Mouse (Mus musculus): ENCODE measurements around the gene Zfp934. TPM values are rescaled to one million over a fixed set of nuclear protein-coding genes. Genes with fewer than 3 reads are reported as not detected.
"Not testable (repeated sequence)": the region's sequence is repeated elsewhere in the genome, so short reads cannot be mapped to it uniquely, and the experiment has no call there.

The Zfp934 gene
- 16.7 and 17.9 TPM in 2 replicates for polyA plus RNA-seq (2016; fragmentation: Nextera tagmentation; extraction: Ambion mirVana)

DNA sequence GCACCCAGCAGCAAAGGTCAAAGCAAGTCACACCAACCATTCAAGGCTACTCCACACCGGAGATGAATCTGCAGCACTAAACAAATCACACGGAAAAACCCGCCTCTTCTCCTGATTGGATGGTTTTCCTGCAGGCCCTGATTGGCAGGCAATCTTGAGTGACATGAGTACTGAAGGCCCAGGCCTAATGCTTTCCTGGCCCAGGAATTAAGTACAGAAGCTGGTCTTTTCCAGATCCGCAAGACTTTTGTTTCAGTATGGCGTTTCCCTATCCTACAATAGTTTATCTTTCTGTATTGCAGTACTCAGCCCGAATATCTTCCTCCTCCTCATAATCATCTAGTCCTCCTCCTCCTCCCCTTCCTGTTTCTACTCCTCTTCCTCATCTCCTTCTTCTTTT lies at the start of gene Zfp934:
Gene Zfp934, minus strand, starts transcription at position 101 of the 400 bp plus-strand sequence.
- not testable (repeated sequence) for H3K9ac ChIP-seq; H3K27me3 ChIP-seq; H3K4me2 ChIP-seq (replicated peaks); H3K9me3 ChIP-seq (replicated peaks); ATAC-seq (ENCODE audit: low FRiP score); H3K4me1 ChIP-seq; H3K4me3 ChIP-seq; H3K27ac ChIP-seq; H3K36me3 ChIP-seq
- 88% methylated on average over 3 of the region's 6 CpGs for WGBS

DNA sequence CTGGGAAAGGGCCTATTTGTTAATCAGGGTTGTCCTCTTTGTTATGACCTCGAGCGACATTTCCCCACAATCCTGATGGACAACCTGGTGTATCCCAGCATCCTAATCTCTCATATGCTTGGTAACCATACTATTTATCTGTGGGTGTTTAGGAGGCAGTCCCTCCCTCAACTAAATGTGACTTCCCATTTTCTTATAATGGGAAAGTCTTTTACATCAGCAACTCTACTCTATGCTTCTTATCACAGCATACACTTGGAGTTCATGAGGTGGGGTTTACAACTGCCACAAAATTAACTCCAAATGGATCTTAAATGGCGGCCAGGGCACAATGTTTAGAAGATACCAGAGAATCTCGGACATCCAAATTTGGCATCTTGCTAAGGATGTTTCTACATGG lies 46.5 kb upstream of the Zfp934 start:
- H3K9me3 ChIP-seq (replicated peaks) = peaks cover 18% of the 10 kb centered on the region; the same call in 1 of the 2 replicates
- H3K9ac ChIP-seq; H3K4me3 ChIP-seq; H3K27ac ChIP-seq; H3K27me3 ChIP-seq; H3K4me1 ChIP-seq; ATAC-seq (ENCODE audit: low FRiP score); H3K4me2 ChIP-seq (replicated peaks); H3K36me3 ChIP-seq: not testable (repeated sequence)
- 94% methylated on average over 4 of the region's 4 CpGs for WGBS

DNA sequence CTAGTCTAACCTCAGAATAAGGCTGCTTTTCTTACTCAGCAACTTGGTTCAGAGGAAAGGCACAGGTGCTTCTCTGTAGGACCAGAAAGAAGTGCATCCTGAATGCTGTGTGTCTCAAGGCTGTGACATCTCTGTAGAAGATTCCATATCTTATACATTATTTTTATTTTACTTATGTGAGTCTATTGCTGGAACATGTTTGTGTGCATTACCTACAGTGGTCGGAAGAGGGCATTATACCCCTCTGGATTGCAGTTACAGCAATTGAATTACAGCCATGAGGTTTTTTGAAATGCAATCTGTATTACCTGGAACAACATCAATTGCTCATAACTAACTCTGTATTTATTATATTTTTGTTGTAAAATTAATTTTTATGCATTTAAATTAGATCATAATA lies 9.3 kb downstream of the Zfp934 start:
- not testable (repeated sequence) for H3K4me1 ChIP-seq; ATAC-seq (ENCODE audit: low FRiP score); H3K4me2 ChIP-seq (replicated peaks); H3K36me3 ChIP-seq; H3K9ac ChIP-seq; H3K4me3 ChIP-seq; H3K27me3 ChIP-seq; H3K27ac ChIP-seq; H3K9me3 ChIP-seq (replicated peaks)
- WGBS = 33% methylated on average over 1 of the region's 1 CpGs

DNA sequence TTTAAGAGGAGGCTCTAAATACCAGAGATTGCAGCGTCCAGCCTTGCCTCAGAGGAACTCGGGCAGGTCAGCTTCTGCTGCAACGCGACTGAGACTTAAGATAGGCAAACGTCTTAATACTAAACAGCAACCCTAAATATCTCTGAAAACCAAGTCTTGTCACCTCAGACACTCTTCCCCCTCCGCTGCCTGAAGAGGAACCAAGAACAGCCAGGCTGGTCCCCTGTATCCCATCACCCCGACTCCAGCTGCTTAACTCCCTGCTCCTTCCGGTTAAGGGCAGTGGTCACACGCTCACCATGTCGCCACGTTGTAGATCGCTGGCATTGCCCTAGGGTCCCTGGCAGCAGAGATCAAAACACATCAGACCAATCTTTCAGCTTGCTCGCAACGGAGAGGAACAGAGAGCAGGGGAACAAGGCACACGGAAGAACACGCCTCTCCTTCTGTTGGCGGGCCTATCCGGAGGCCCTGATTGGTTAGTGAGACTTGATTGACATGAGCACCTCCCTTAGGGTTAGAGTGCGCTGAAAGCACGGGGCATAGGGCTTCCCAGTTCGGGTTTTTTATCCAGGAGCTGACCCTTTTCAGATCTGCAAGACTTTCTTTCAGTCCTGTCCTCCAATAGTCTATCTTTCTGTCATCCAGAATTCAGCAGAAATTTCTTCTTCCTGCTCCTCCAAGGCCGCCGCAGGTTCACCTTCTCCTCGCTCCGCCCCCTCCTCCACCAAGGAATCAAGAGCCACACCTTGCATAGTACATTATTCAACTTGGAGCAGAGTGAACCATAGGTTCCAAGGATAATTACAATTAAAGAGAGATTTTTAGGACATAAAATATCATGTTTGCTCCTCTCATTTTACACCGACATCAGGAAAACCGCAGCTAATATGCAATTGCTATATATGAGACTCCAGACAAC lies 12.5 kb downstream of the Zfp934 start, which contains the start of gene Zfp935:
Gene Zfp935, minus strand, starts transcription at position 323 of the 922 bp plus-strand sequence.
- not testable (repeated sequence) for ATAC-seq (ENCODE audit: low FRiP score); H3K4me1 ChIP-seq; H3K27me3 ChIP-seq; H3K27ac ChIP-seq
- peaks cover 16% of the 10 kb centered on the region for H3K9me3 ChIP-seq (replicated peaks)
- 7% methylated on average over 27 of the region's 27 CpGs for WGBS
- H3K36me3 ChIP-seq = peaks cover 17% of the 10 kb centered on the region
- peak within 1 kb of the TSS; percentile 49 for H3K4me2 ChIP-seq (replicated peaks)
- H3K4me3 ChIP-seq = peak within 1 kb of the TSS; percentile 45
- peak within 1 kb of the TSS; percentile 67 for H3K9ac ChIP-seq

DNA sequence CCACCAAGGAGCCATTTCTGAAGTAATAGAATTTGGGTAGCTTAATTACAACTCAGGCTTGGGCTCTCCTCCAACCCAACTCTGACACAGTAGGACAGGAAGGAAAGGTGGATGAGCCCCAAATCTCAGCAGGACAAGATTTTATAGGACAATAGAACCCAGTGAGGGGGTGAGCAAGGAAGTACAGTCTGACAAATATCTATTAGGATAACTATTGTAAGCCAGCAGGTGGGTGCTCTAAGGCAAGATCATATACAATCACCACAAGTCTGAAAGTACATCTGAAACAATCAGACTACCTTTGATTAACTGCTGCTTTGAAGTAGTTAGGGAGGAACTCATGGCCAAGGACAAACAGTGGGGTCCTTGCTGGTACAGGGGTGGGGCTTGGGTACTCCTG lies 40.9 kb downstream of the Zfp934 start:
- ATAC-seq (ENCODE audit: low FRiP score); H3K27me3 ChIP-seq; H3K4me3 ChIP-seq; H3K9me3 ChIP-seq (replicated peaks); H3K4me2 ChIP-seq (replicated peaks); H3K4me1 ChIP-seq; H3K9ac ChIP-seq; H3K36me3 ChIP-seq; H3K27ac ChIP-seq: not testable (repeated sequence)

DNA sequence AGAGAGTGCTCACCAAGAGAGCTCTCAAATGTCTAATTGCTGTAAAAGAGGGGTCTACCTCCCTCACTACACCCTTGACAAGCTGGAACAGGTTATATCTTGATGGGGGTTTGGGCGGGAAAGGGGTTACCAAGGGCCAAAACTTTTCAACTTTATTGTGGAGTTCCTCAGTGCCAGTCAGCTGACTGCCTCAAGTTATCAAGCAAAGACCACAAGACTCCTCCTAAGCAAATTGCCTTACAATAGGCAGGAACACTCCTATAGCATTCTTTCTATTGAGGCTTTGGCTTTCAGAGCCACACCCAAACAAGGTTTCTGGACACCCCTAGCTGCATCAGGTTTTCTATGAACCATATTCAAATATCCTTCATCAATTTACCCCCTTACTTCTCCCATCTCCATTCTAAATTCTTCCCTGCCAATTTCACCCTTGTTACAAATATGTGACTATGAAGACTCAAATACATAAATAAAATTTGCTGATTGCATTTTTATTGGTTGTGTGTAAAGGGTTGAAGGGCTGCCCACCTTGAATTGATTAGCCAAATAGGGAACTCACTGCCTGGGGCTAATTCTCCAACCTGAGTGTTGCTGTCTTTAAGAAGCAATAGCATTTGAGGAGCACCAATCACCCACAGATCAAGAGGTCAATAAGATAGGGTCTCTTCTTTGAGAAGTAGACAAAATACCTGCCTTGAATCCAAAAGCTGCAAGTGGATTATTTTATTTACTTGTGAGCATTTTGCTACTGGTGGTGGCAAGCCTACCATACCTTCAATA lies 60.2 kb downstream of the Zfp934 start:
- H3K4me3 ChIP-seq; H3K9ac ChIP-seq; H3K27ac ChIP-seq; ATAC-seq (ENCODE audit: low FRiP score); H3K4me1 ChIP-seq; H3K9me3 ChIP-seq (replicated peaks); H3K4me2 ChIP-seq (replicated peaks); H3K36me3 ChIP-seq; H3K27me3 ChIP-seq: not testable (repeated sequence)
- WGBS = 83% methylated on average over 1 of the region's 1 CpGs

DNA sequence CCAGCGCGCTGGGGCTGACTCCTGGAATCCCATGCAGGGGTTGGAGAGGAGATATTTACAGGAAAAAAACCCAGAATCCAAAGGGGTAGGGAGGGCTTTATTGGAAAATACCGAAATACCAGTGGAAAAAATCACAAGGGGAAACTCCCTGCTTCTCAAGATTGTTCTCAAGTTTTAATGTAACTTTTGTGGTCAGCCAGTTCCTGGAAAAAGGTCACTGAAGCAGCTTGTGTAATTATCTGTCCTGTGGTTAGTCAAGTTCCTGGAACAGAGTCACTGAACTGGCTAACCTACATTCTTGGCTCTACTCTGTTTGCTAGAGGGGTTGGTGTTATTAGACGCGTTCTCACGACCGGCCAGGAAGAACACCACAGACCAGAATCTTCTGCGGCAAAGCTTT lies 98.3 kb downstream of the Zfp934 start:
- not testable (repeated sequence) for H3K36me3 ChIP-seq; H3K4me3 ChIP-seq; ATAC-seq (ENCODE audit: low FRiP score); H3K27me3 ChIP-seq; H3K4me2 ChIP-seq (replicated peaks); H3K4me1 ChIP-seq; H3K9me3 ChIP-seq (replicated peaks); H3K27ac ChIP-seq; H3K9ac ChIP-seq
- 93% methylated on average over 8 of the region's 8 CpGs for WGBS

DNA sequence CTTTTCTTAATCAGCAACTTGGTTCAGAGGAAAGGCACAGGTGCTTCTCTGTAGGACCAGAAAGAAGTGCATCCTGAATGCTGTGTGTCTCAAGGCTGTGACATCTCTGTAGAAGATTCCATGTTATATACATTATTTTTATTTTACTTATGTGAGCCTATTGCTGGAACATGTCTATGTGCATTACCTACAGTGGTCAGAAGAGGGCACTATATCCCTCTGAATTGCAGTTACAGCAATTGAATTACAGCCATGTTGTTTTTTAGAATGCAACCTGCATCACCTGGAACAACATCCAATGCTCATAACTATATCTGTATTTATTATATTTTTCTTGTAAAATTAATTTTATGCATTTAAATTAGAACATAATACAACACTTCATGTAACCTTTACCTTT lies 101.1 kb downstream of the Zfp934 start:
- not testable (repeated sequence) for H3K9ac ChIP-seq; H3K27me3 ChIP-seq; ATAC-seq (ENCODE audit: low FRiP score)

DNA sequence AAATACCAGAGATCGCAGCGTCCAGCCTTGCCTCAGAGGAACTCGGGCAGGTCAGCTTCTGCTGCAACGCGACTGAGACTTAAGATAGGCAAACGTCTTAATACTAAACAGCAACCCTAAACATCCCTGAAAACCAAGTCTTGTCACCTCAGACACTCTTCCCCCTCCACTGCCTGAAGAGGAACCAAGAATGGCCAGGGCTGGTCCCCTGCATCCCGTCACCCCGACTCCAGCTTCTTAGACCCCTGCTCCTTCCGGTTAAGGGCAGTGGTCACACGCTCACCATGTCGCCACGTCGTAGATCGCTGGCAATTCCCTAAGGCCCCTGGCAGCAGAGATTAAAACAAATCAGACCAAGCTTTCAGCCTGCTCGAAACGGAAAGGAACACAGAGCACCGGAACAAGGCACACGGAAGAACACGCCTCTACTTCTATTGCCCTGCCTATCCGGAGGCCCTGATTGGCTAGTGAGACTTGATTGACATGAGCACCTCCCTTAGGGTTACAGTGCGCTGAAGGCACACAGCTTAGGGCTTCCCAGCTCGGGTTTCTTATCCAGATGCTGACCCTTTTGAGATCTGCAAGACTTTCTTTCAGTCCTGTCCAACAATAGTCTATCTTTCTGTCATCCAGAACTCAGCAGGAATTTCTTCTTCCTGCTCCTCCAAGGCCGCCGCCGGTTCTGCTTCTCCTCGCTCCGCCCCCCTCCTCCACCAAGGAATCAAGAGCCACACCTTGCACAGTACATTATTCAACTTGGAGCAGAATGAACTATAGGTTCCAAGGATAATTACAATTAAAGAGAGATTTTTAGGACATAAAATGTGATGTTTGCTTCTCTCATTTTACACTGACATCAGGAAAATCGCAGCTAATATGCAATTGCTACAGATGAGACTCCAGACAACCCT lies 104.3 kb downstream of the Zfp934 start, which contains the start of gene Gm49359:
Gene Gm49359, minus strand, starts transcription at position 409 of the 911 bp plus-strand sequence.
- 3% methylated on average over 28 of the region's 28 CpGs for WGBS
- H3K9me3 ChIP-seq (replicated peaks) = not testable (repeated sequence)
- peak; percentile 100 for ATAC-seq (ENCODE audit: low FRiP score)

More for the DNA sequence above, 101.1 kb downstream of the Zfp934 start:
- H3K4me3 ChIP-seq; H3K9me3 ChIP-seq (replicated peaks); H3K4me2 ChIP-seq (replicated peaks); H3K4me1 ChIP-seq; H3K27ac ChIP-seq; H3K36me3 ChIP-seq: not testable (repeated sequence)

More for the DNA sequence above, 104.3 kb downstream of the Zfp934 start, which contains the start of gene Gm49359:
- H3K4me2 ChIP-seq (replicated peaks) = peak within 1 kb of the TSS; percentile 38
- peaks cover 16% of the 10 kb centered on the region for H3K36me3 ChIP-seq
- H3K9ac ChIP-seq = peak within 1 kb of the TSS; percentile 71
- H3K4me1 ChIP-seq, H3K27me3 ChIP-seq: not testable (repeated sequence)
- peak within 1 kb of the TSS; percentile 70 for H3K27ac ChIP-seq
- H3K4me3 ChIP-seq = peak within 1 kb of the TSS; percentile 57

Data from hindbrain, embryonic 12.5 days (tissue).